ENCODE assay signal across 13 mouse cellular contexts in the genomic region with DNA sequence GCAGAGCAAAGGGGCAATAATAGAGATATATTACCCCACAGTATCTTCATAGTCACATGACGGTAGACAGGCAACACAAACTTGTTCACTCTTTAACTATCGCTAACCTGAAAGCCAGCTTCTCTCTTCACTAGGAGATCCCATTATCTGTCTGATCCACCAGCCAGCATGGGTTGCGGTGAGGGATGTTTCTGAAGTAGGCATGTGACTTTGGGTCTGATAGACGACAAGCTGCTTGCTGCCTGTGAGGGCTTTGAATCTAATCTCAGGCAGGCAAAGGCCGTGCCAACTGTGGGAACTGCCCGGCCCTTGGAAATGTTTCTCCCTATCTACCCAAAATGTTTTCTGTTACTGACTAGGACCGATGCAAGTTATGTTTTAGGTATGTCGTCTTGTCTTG. TPM values are rescaled to one million over a fixed set of nuclear protein-coding genes. Genes with fewer than 3 reads are reported as not detected.
DNase-seq lines count a peak whose midpoint lies in the region; ATAC-seq and TF ChIP-seq lines count a peak whose summit lies in the region.
"Had no signal": no experiment of that assay in that cellular context is flagged by ENCODE, and none has a peak within 500 bp of the region (broad histone marks: within the 10 kb centered on the region; RNA-seq: fewer than 3 reads in every experiment).

No protein-coding gene starts in this region.

- no peak for DNase-seq in hindbrain, postnatal 0 days (ENCODE audit: low spot score)
- peak; percentile 5 to 16 for DNase-seq in spleen, postnatal 36 days (ENCODE audit: low spot score in 2 of 2)
- DNase-seq in spleen, postnatal 14 days (ENCODE audit: low spot score in 2 of 2): no peak
- DNase-seq in yolk sac, embryonic 10.5 days (ENCODE audit: low spot score): peak; percentile 10
- no peak for DNase-seq in layer of hippocampus, postnatal 14 days (ENCODE audit: low spot score in 2 of 2)
- DNase-seq: right cerebral cortex, postnatal 14 days; thymus, adult 18-20 months had no signal

- H3K9ac ChIP-seq in hindbrain, postnatal 0 days (replicated peaks; ENCODE audit: low read length): no peak overlapping the region
- no peak overlapping the region for H3K9ac ChIP-seq in hindbrain, embryonic 16.5 days (ENCODE audit: low read depth, low read length)
- H3K9ac ChIP-seq: limb, embryonic 13.5 days had no signal

- no peaks in the 10 kb centered on the region for H3K27me3 ChIP-seq in hindbrain, postnatal 0 days (ENCODE audit: insufficient read depth, low read length)
- no peaks in the 10 kb centered on the region for H3K27me3 ChIP-seq in hindbrain, embryonic 16.5 days (replicated peaks; ENCODE audit: control insufficient read depth, insufficient read depth, low read length)
- H3K27me3 ChIP-seq: limb, embryonic 13.5 days; Patski had no signal

- no peak overlapping the region for H3K27ac ChIP-seq in hindbrain, postnatal 0 days
- no peak overlapping the region for H3K27ac ChIP-seq in hindbrain, embryonic 16.5 days (ENCODE audit: low read depth, low read length)
- H3K27ac ChIP-seq: limb, embryonic 13.5 days had no signal

- no peak for ATAC-seq in hindbrain, postnatal 0 days
- ATAC-seq in hindbrain, embryonic 16.5 days: no peak
- peak; percentile 12 to 24; a peak in 2 of 4 replicates for ATAC-seq in hematopoietic stem cell, adult 5-6 weeks (replicated peaks in 1 of 2; ENCODE audit: insufficient read depth in 1 of 2, low FRiP score in 2 of 2, low TSS enrichment in 1 of 2, low read depth in 1 of 2, poor library complexity in 2 of 2, severe bottlenecking in 2 of 2)
- no peak for ATAC-seq in granulocyte monocyte progenitor cell, adult 5-6 weeks (replicated peaks; ENCODE audit: poor library complexity, severe bottlenecking)
- ATAC-seq: Patski had no signal

- 83% methylated on average over 8 of the region's 8 CpGs for WGBS in hindbrain, postnatal 0 days
- 90% methylated on average over 8 of the region's 8 CpGs for WGBS in hindbrain, embryonic 16.5 days

- no peaks in the 10 kb centered on the region for H3K36me3 ChIP-seq in hindbrain, postnatal 0 days (ENCODE audit: insufficient read depth, low read length)
- peaks cover 6% of the 10 kb centered on the region; the same call in 1 of the 2 replicates for H3K36me3 ChIP-seq in hindbrain, embryonic 16.5 days (ENCODE audit: control insufficient read depth, insufficient read depth, low read length)

- 0 out of 2 replicates have a peak, but pooled peaks cover 3% of the 10 kb centered on the region for H3K4me1 ChIP-seq in hindbrain, postnatal 0 days (ENCODE audit: insufficient read depth, low read length)
- peaks cover 10% of the 10 kb centered on the region for H3K4me1 ChIP-seq in hindbrain, embryonic 16.5 days (ENCODE audit: control insufficient read depth, insufficient read depth, low read depth, low read length)

- no peak overlapping the region for H3K4me3 ChIP-seq in hindbrain, postnatal 0 days (ENCODE audit: low read length)
- no peak overlapping the region for H3K4me3 ChIP-seq in hindbrain, embryonic 16.5 days (ENCODE audit: low read length)

- TF ChIP-seq CTCF in hindbrain, postnatal 0 days (IDR thresholded peaks at IDR 0.05; ENCODE audit: low read depth): no peak

- no peaks in the 10 kb centered on the region for H3K9me3 ChIP-seq in hindbrain, postnatal 0 days (ENCODE audit: low read length)
- H3K9me3 ChIP-seq in hindbrain, embryonic 16.5 days (ENCODE audit: control insufficient read depth, low read length): no peaks in the 10 kb centered on the region
- H3K9me3 ChIP-seq: limb, embryonic 13.5 days had no signal

- peak overlapping the region; percentile 86; the same call in 1 of the 2 replicates for H3K4me2 ChIP-seq in hindbrain, postnatal 0 days (ENCODE audit: low read depth, low read length)
- no peak overlapping the region; the same call in 1 of the 2 replicates for H3K4me2 ChIP-seq in hindbrain, embryonic 16.5 days (ENCODE audit: low read length)

RNA-seq across cellular contexts. Expression of a gene that starts 3.0 kb away (rescaled TPM):
- 11.6 and 15.0 TPM in 2 replicates for total RNA-seq in hindbrain, postnatal 0 days (2014; rRNA removed)
- polyA plus RNA-seq in hindbrain, postnatal 0 days (2015; fragmentation: Nextera tagmentation; extraction: Ambion mirVana): 59.8 and 62.3 TPM in 2 replicates
- 56.1 and 61.3 TPM in 2 replicates for polyA plus RNA-seq in hindbrain, embryonic 16.5 days (2015; fragmentation: Nextera tagmentation; extraction: Ambion mirVana)
- total RNA-seq in hematopoietic stem cell, adult 5-6 weeks (2017): 52.5 and 62.3 TPM in 2 replicates
- 77.6 and 108 TPM in 2 replicates for total RNA-seq in granulocyte monocyte progenitor cell, adult 5-6 weeks (2014; fragmentation: Nextera tagmentation)
- 101 and 111 TPM in 2 replicates for total RNA-seq in granulocyte monocyte progenitor cell, adult 5-6 weeks (2017)
- total RNA-seq in layer of hippocampus, postnatal 14 days (2021): 10 to 100 TPM; 41.9 to 45.1 TPM

RNA-seq across cellular contexts. Expression of a gene that starts 28.2 kb away (rescaled TPM):
- total RNA-seq in hindbrain, postnatal 0 days (2014; rRNA removed): 6.4 and 11.8 TPM in 2 replicates
- 8.8 and 10.2 TPM in 2 replicates for polyA plus RNA-seq in hindbrain, postnatal 0 days (2015; fragmentation: Nextera tagmentation; extraction: Ambion mirVana)
- 6.7 and 9.0 TPM in 2 replicates for polyA plus RNA-seq in hindbrain, embryonic 16.5 days (2015; fragmentation: Nextera tagmentation; extraction: Ambion mirVana)
- total RNA-seq in hematopoietic stem cell, adult 5-6 weeks (2017): 36.4 and 43.2 TPM in 2 replicates
- total RNA-seq in granulocyte monocyte progenitor cell, adult 5-6 weeks (2014; fragmentation: Nextera tagmentation): 27.3 and 33.7 TPM in 2 replicates
- 15.8 and 16.8 TPM in 2 replicates for total RNA-seq in granulocyte monocyte progenitor cell, adult 5-6 weeks (2017)
- total RNA-seq in layer of hippocampus, postnatal 14 days (2021): 10 to 100 TPM; 26.3 to 28.1 TPM
- polyA plus RNA-seq: myocyte had no signal

RNA-seq across cellular contexts. Expression of a gene that starts 50.3 kb away (rescaled TPM):
- 2.6 and 2.8 TPM in 2 replicates for total RNA-seq in hindbrain, postnatal 0 days (2014; rRNA removed)
- polyA plus RNA-seq in hindbrain, postnatal 0 days (2015; fragmentation: Nextera tagmentation; extraction: Ambion mirVana): 2.4 and 2.9 TPM in 2 replicates
- polyA plus RNA-seq in hindbrain, embryonic 16.5 days (2015; fragmentation: Nextera tagmentation; extraction: Ambion mirVana): 1.6 and 1.8 TPM in 2 replicates
- 2.6 and 4.0 TPM in 2 replicates for total RNA-seq in hematopoietic stem cell, adult 5-6 weeks (2017)
- total RNA-seq in granulocyte monocyte progenitor cell, adult 5-6 weeks (2014; fragmentation: Nextera tagmentation): 8.9 and 12.2 TPM in 2 replicates
- 5.8 and 7.9 TPM in 2 replicates for total RNA-seq in granulocyte monocyte progenitor cell, adult 5-6 weeks (2017)
- 1 to 10 TPM; 7.5 to 8.2 TPM for total RNA-seq in layer of hippocampus, postnatal 14 days (2021)

RNA-seq across cellular contexts. Expression of a gene that starts 50.6 kb away (rescaled TPM):
- total RNA-seq in hindbrain, postnatal 0 days (2014; rRNA removed): 23.7 and 30.5 TPM in 2 replicates
- polyA plus RNA-seq in hindbrain, postnatal 0 days (2015; fragmentation: Nextera tagmentation; extraction: Ambion mirVana): 31.5 and 35.7 TPM in 2 replicates
- 29.5 and 31.0 TPM in 2 replicates for polyA plus RNA-seq in hindbrain, embryonic 16.5 days (2015; fragmentation: Nextera tagmentation; extraction: Ambion mirVana)
- total RNA-seq in hematopoietic stem cell, adult 5-6 weeks (2017): 30.1 and 37.6 TPM in 2 replicates
- total RNA-seq in granulocyte monocyte progenitor cell, adult 5-6 weeks (2014; fragmentation: Nextera tagmentation): 22.5 and 36.2 TPM in 2 replicates
- total RNA-seq in granulocyte monocyte progenitor cell, adult 5-6 weeks (2017): 17.2 and 20.2 TPM in 2 replicates
- total RNA-seq in layer of hippocampus, postnatal 14 days (2021): 10 to 100 TPM; 23.8 to 24.8 TPM

Comparison
In these comparisons a context has a peak if more than half of its experiments do, and no peak if none do; other contexts are left out.
1. DNase-seq: peak in spleen, postnatal 36 days (2 of 2) and yolk sac, embryonic 10.5 days (single experiment); none in hindbrain, postnatal 0 days (single experiment), spleen, postnatal 14 days (0 of 2) and layer of hippocampus, postnatal 14 days (0 of 2).
2. ATAC-seq: peak in hematopoietic stem cell, adult 5-6 weeks (2 of 2); none in hindbrain, postnatal 0 days (single experiment), hindbrain, embryonic 16.5 days (single experiment) and granulocyte monocyte progenitor cell, adult 5-6 weeks (single experiment).